Comparison of ENCODE assay signal across 8 mouse cellular contexts in the genomic region with DNA sequence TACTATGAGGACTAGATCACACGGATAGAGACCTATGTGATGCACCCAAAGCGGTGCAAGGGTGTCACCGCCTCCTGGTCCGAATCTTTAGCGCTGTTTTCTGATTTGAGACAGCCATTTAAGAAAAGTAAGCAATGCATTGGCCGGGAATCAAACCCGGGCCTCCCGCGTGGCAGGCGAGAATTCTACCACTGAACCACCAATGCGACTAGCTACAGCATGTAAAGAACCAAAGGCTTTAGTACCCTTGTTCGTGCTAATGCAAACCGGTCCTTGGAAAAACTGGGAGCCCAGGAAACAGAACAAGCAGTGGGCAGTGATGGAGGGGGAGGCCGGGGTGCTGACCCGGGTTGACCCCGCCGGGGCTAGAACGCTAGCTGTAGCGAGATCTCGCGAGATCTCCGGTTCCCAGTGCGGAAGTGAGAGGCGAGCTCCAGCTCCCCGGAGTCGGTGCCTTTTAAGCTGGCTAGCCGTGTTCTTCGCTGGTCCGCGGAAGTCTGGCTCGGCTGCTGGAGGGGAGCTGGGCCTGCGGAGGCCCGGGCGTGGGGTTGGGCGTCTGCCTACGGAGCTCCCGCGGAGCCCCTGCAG. TPM values are rescaled to one million over a fixed set of nuclear protein-coding genes. Genes with fewer than 3 reads are reported as not detected.
DNase-seq lines count a peak whose midpoint lies in the region; ATAC-seq and TF ChIP-seq lines count a peak whose summit lies in the region.

No protein-coding gene starts in this region.

- WGBS in heart, embryonic 13.5 days = 6% methylated on average over 38 of the region's 38 CpGs
- WGBS in kidney, postnatal 0 days = 3% methylated on average over 38 of the region's 38 CpGs
- 3% methylated on average over 38 of the region's 38 CpGs for WGBS in liver, adult 2 months

- H3K27me3 ChIP-seq in heart, embryonic 13.5 days (replicated peaks) = peaks cover 8% of the 10 kb centered on the region
- H3K27me3 ChIP-seq in kidney, postnatal 0 days (ENCODE audit: insufficient read depth, low read length) = no peaks in the 10 kb centered on the region
- no peaks in the 10 kb centered on the region for H3K27me3 ChIP-seq in liver, adult 2 months (ENCODE audit: control insufficient read depth, insufficient read depth, low read length)

- H3K4me3 ChIP-seq in brown adipose tissue, adult 24 weeks (ENCODE audit: insufficient read depth, low read depth, low read length) = peak overlapping the region; percentile 87
- peak overlapping the region; percentile 83 for H3K4me3 ChIP-seq in heart, embryonic 13.5 days
- peak overlapping the region; percentile 67 for H3K4me3 ChIP-seq in kidney, postnatal 0 days (replicated peaks; ENCODE audit: low read depth, low read length)
- H3K4me3 ChIP-seq in liver, adult 2 months (ENCODE audit: insufficient read depth, low read depth, low read length) = peak overlapping the region; percentile 66

- peaks cover 2% of the 10 kb centered on the region; the same call in 1 of the 2 replicates for H3K4me1 ChIP-seq in brown adipose tissue, adult 24 weeks (ENCODE audit: control insufficient read depth, insufficient read depth, insufficient read length, low read length)
- H3K4me1 ChIP-seq in heart, embryonic 13.5 days = peaks cover 19% of the 10 kb centered on the region
- H3K4me1 ChIP-seq in kidney, postnatal 0 days (replicated peaks; ENCODE audit: insufficient read depth, low read length) = no peaks in the 10 kb centered on the region
- H3K4me1 ChIP-seq in liver, adult 2 months (ENCODE audit: control insufficient read depth, insufficient read depth, low read length) = peaks cover 5% of the 10 kb centered on the region

- ATAC-seq in erythroid progenitor cell, adult 5-6 weeks (replicated peaks; ENCODE audit: low FRiP score, poor library complexity, severe bottlenecking) = peak; percentile 72
- peak; percentile 37; the same call in 1 of the 2 replicates for ATAC-seq in heart, embryonic 13.5 days (ENCODE audit: extremely low read depth, insufficient number of reproducible peaks, low FRiP score, low TSS enrichment)
- ATAC-seq in kidney, postnatal 0 days (replicated peaks; ENCODE audit: low FRiP score, low read depth) = peak; percentile 86
- peak; percentile 97 for ATAC-seq in monocyte, adult 5-6 weeks (replicated peaks; ENCODE audit: insufficient number of reproducible peaks, low FRiP score, low TSS enrichment, poor library complexity, severe bottlenecking)

- H3K4me2 ChIP-seq in heart, embryonic 13.5 days = peak overlapping the region; percentile 74
- H3K4me2 ChIP-seq in kidney, postnatal 0 days (ENCODE audit: low read length) = peak overlapping the region; percentile 70

- no peaks in the 10 kb centered on the region for H3K79me2 ChIP-seq in liver, adult 2 months (ENCODE audit: control insufficient read depth, insufficient read depth, low read length)

- H3K9ac ChIP-seq in heart, embryonic 13.5 days = peak overlapping the region; percentile 92
- peak overlapping the region; percentile 87 for H3K9ac ChIP-seq in kidney, postnatal 0 days (ENCODE audit: low read depth, low read length)
- peak overlapping the region; percentile 73 for H3K9ac ChIP-seq in liver, adult 2 months (ENCODE audit: low read depth, low read length)

- TF ChIP-seq POLR2A in liver, adult 2 months (IDR thresholded peaks at IDR 0.05; ENCODE audit: extremely low read depth, insufficient read depth, low read length) = peak; percentile 65; the same call in 1 of the 2 replicates

- peak; percentile 93 for DNase-seq in CD4-positive helper T cell, adult 2 months (ENCODE audit: low read depth, low spot score)
- peak; percentile 94 for DNase-seq in kidney, postnatal 0 days (ENCODE audit: low spot score)
- peak; percentile 71 for DNase-seq in liver, adult 2 months (ENCODE audit: extremely low read depth, low read depth, low spot score)
- DNase-seq in spleen, postnatal 36 days (ENCODE audit: low spot score in 2 of 2) = peak; percentile 87 to 88

- H3K36me3 ChIP-seq in heart, embryonic 13.5 days = no peaks in the 10 kb centered on the region
- no peaks in the 10 kb centered on the region for H3K36me3 ChIP-seq in kidney, postnatal 0 days (ENCODE audit: insufficient read depth, low read length)
- no peaks in the 10 kb centered on the region for H3K36me3 ChIP-seq in liver, adult 2 months (ENCODE audit: control insufficient read depth, insufficient read depth, low read length)

- H3K27ac ChIP-seq in brown adipose tissue, adult 24 weeks (replicated peaks; ENCODE audit: low read depth, low read length) = peak overlapping the region; percentile 64
- H3K27ac ChIP-seq in heart, embryonic 13.5 days (replicated peaks) = peak overlapping the region; percentile 86
- peak overlapping the region; percentile 92 for H3K27ac ChIP-seq in kidney, postnatal 0 days
- H3K27ac ChIP-seq in liver, adult 2 months (replicated peaks; ENCODE audit: insufficient read depth, low read depth, low read length) = peak overlapping the region; percentile 41

- no peaks in the 10 kb centered on the region for H3K9me3 ChIP-seq in heart, embryonic 13.5 days
- H3K9me3 ChIP-seq in kidney, postnatal 0 days (replicated peaks; ENCODE audit: low read length) = no peaks in the 10 kb centered on the region

- no peak for TF ChIP-seq CTCF in kidney, postnatal 0 days (IDR thresholded peaks at IDR 0.05; ENCODE audit: low read depth)
- TF ChIP-seq CTCF in liver, adult 2 months (IDR thresholded peaks at IDR 0.05; ENCODE audit: low read depth, low read length) = no peak

RNA-seq across cellular contexts. Expression of a gene that starts 25.4 kb away (rescaled TPM):
- not detected in 2 replicates for polyA plus RNA-seq in brown adipose tissue, adult 24 weeks (2012; ENCODE audit: insufficient read depth, insufficient read length, missing spikeins)
- total RNA-seq in erythroid progenitor cell, adult 5-6 weeks (2015; ENCODE audit: low replicate concordance) = not detected in 2 replicates
- not detected in 2 replicates for total RNA-seq in erythroid progenitor cell, adult 5-6 weeks (2017; ENCODE audit: low replicate concordance)
- polyA plus RNA-seq in heart, embryonic 13.5 days (2015; fragmentation: Nextera tagmentation; extraction: Ambion mirVana) = not detected in 2 replicates
- 0.91 and 1.0 TPM in 2 replicates for polyA plus RNA-seq in kidney, postnatal 0 days (2015; fragmentation: Nextera tagmentation; extraction: Ambion mirVana)
- total RNA-seq in liver, adult 2 months (2014; rRNA removed) = 1.0 TPM in 1 of 2 replicates, not detected in the other
- polyA plus RNA-seq in liver, adult 2 months (2012; rRNA removed) = not detected in 2 replicates
- total RNA-seq in monocyte, adult 5-6 weeks (2017) = not detected in 3 replicates

RNA-seq across cellular contexts. Expression of a gene that starts 38.0 kb away (rescaled TPM):
- not detected in 2 replicates for polyA plus RNA-seq in brown adipose tissue, adult 24 weeks (2012; ENCODE audit: insufficient read depth, insufficient read length, missing spikeins)
- total RNA-seq in erythroid progenitor cell, adult 5-6 weeks (2015; ENCODE audit: low replicate concordance) = not detected in 2 replicates
- total RNA-seq in erythroid progenitor cell, adult 5-6 weeks (2017; ENCODE audit: low replicate concordance) = not detected in 2 replicates
- not detected in 2 replicates for polyA plus RNA-seq in heart, embryonic 13.5 days (2015; fragmentation: Nextera tagmentation; extraction: Ambion mirVana)
- polyA plus RNA-seq in kidney, postnatal 0 days (2015; fragmentation: Nextera tagmentation; extraction: Ambion mirVana) = not detected in 2 replicates
- total RNA-seq in liver, adult 2 months (2014; rRNA removed) = not detected in 2 replicates
- not detected in 2 replicates for polyA plus RNA-seq in liver, adult 2 months (2012; rRNA removed)
- not detected in 3 replicates for total RNA-seq in monocyte, adult 5-6 weeks (2017)

RNA-seq across cellular contexts. Expression of a gene that starts 45.0 kb away (rescaled TPM):
- polyA plus RNA-seq in brown adipose tissue, adult 24 weeks (2012; ENCODE audit: insufficient read depth, insufficient read length, missing spikeins) = not detected in 2 replicates
- not detected in 2 replicates for total RNA-seq in erythroid progenitor cell, adult 5-6 weeks (2015; ENCODE audit: low replicate concordance)
- total RNA-seq in erythroid progenitor cell, adult 5-6 weeks (2017; ENCODE audit: low replicate concordance) = not detected in 2 replicates
- 0.31 and 0.36 TPM in 2 replicates for polyA plus RNA-seq in heart, embryonic 13.5 days (2015; fragmentation: Nextera tagmentation; extraction: Ambion mirVana)
- polyA plus RNA-seq in kidney, postnatal 0 days (2015; fragmentation: Nextera tagmentation; extraction: Ambion mirVana) = 1.9 and 2.2 TPM in 2 replicates
- not detected in 2 replicates for total RNA-seq in liver, adult 2 months (2014; rRNA removed)
- polyA plus RNA-seq in liver, adult 2 months (2012; rRNA removed) = 0.05 and 0.28 TPM in 2 replicates
- total RNA-seq in monocyte, adult 5-6 weeks (2017) = 0.87 to 2.2 TPM (median 0.96 TPM) in 3 replicates

Comparison
In these comparisons a context has a peak if more than half of its experiments do, and no peak if none do; other contexts are left out.
1. Peak in every context shown above with its lines: DNase-seq, ATAC-seq, H3K4me3 ChIP-seq and H3K27ac ChIP-seq.
2. H3K27ac ChIP-seq: peak in every context shown above with its lines; median percentile 92 in kidney, postnatal 0 days; 86 in heart, embryonic 13.5 days; 64 in brown adipose tissue, adult 24 weeks; 41 in liver, adult 2 months.
3. ATAC-seq: peak in every context shown above with its lines; median percentile 97 in monocyte, adult 5-6 weeks; 86 in kidney, postnatal 0 days; 72 in erythroid progenitor cell, adult 5-6 weeks; 37 in heart, embryonic 13.5 days.